Mouse (Mus musculus): Measurements from ENCODE around the gene Ankrd55.

The Ankrd55 gene

DNA sequence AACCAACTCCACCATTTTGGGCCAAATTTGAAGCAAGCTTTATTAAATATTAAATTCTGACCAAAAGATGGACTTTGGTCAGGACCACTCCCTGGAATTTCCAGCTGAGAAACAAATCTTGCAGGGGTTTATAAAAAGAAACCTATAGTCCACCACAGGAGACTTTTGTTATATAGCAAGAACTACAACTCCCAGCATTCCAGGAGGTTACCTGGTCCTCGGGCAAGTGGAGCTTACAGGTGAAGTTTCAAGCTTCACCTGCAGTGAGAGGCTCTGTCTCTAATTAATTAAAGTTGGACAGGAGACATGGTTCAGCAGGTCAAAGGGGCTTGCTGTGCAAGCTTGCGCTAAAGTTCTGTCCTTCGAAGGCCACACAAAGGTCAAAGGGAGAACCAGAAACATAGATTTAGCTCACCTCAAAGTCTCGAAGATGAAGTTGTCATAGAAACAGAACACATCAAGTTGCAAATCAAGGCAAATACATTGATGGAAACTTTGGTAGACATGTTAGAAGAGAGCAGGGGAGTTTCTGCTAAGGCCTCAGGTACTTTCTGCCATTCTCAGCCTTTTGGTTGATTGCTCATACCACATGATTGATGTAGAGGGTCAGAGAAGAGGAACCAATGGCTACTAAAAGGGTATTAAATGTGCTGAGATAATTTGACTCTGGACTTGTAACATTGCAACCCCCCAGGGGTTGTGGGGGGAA is 78.2 kb downstream of the Ankrd55 start:
- no peak for ATAC-seq (ENCODE audit: insufficient number of reproducible peaks, low FRiP score, low TSS enrichment)

DNA sequence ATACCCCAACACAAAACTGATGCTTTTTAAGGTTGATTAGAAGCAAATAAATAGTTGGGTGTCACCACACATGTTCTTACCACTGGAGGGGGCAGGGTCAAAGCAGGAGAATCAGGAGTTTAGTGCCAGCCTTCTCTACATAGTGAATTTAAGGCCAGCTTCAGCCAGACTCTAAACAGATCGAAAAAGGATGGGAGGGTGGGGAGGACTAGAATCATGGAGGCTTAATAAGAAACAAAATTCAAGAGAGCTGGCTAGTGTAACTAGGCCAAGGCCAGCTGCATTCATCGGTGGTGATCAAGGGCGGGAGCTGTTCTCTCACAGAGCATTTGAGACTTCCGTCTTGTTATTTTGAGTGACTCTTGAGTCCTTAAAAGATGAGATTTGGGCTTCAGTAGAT is 83.5 kb downstream of the Ankrd55 start:
- no peak for ATAC-seq (ENCODE audit: insufficient number of reproducible peaks, low FRiP score, low TSS enrichment)

DNA sequence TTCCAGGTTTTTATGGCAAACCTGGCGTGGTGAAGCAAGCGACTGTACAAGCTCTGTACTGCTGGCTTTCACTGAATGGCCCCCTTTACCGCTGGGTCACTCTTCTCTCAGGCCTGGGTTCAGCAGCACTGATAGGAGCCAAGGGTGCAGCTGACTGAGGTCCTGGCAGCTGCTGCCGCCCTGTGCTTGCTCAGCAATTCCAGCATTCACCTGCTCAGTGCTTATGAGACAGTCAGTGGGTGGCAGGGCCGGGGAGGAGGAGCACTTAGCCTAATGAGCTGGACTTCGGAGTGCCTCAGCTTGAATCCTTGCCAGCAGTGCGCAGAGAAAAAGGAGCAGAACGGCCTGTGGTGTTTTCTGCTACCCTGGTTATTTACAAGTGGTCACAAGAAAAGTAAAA is 87.5 kb downstream of the Ankrd55 start:
- peak; percentile 33; the same call in 1 of the 2 replicates for ATAC-seq (ENCODE audit: insufficient number of reproducible peaks, low FRiP score, low TSS enrichment)

DNA sequence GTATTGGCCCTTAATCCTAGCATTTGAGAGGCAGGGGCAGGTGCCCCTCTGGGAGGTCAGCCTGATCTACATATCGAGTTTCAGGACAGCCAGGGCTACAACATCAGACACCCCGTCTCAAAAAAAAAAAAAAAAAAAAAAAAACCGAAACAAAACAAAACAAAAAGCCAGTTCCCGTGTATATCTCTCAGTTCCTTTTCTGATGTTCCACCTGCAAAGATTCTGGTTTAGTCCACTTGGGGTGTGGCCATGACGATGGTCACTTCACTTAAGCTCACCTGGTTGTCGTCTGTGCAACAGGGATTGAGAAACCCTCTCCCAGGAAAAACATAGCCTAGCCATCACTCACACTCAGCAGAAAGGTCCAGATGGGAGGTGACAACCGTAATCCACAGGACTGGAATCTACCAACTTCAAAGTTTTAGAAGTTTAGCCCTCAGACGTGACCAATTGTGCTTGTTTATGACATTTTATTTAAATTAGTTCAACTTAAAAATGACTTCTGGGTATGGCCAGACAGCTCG is 90.6 kb downstream of the Ankrd55 start:
- ATAC-seq (ENCODE audit: insufficient number of reproducible peaks, low FRiP score, low TSS enrichment) = no peak

DNA sequence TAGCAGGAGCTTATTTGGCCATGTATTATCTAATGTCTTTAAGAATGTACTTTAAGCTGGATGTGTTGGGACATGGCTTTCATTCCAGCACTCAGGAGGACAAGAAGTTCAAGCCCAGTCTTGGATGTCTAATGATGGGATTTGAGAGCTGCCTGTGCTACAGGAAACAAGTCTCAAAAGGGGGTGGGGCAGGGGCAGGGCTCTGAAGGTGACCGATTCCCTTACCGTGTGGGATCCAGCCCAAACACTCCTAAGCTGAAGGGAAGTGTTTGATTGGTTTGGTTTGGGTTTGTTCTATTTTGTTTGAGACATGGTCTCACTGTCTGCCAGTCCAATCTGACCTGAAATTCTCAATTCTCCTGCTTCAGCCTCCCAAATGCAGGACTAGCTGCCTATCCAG is 93.2 kb downstream of the Ankrd55 start:
- ATAC-seq (ENCODE audit: insufficient number of reproducible peaks, low FRiP score, low TSS enrichment) = no peak

DNA sequence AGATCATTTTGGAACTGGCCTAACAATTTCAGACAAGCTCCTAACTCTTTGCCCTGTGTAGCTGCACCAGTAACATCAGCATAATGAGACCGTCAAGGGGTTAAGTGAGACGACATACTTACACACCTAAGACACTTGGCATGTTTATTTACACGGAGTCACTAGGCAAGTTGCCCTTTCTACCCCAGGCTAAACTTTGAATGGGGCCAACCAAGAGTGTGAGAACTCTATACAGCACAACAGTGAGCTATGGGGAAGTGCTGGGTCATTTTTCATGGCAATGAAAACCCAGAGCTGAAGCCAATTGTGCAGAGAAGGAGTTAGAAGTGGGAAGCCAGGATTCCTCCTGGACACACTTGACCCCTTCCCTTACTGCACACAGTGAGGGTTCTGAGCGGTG is 94.2 kb downstream of the Ankrd55 start:
- no peak for ATAC-seq (ENCODE audit: insufficient number of reproducible peaks, low FRiP score, low TSS enrichment)

DNA sequence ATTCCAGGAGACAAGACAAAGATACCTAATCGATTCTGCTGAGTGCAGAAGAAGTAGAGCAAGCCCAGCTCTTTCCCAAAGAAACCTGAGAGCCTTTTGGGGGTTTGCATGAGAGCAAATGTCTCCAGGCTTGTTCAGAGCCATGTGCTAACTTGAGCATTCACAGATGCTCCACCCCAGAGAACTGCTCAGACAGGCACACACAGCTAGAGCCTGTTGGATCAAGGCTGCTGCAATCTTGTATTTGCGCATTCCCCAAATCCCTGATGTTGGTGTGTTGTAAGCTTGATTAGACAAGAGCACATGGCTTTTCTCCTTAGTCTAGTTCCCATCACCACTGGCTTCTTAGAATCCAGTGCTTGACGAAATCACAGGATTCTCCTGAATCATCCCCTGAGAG is 94.7 kb downstream of the Ankrd55 start:
- ATAC-seq (ENCODE audit: insufficient number of reproducible peaks, low FRiP score, low TSS enrichment) = no peak

DNA sequence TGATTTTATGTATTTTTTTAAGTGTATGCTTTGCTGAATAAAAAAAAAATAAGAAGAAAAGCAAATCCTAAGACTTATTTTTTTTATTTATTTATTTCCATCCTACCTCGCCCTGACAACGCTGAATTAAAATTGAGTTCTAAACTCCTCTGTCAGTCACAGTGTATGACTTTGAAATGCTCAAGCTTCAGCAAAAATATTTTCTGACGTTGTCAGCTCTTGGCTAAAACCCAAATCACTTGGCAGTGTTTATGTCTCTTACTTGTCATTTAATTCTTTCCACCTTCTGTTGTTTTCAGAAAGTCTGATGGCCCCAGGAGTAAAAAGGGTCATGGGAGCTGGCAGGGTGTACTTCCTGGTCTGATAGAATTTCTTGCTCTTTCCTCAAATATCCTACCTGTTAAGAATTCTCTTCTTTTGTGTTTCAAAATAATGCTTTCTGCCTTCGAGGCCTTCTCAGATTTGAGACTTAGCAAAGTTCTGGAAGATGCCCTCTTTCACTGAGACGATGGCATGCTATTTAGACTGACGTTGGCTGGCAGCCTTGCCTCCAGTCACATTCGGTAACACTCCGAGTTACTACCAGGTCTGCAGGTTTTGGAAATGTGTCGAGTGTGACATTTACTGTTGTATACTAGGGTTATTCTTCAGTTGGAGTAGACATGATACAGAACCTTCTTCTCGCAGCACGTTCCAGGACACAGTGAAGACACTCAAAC is 95.8 kb downstream of the Ankrd55 start:
- ATAC-seq (ENCODE audit: insufficient number of reproducible peaks, low FRiP score, low TSS enrichment) = no peak

DNA sequence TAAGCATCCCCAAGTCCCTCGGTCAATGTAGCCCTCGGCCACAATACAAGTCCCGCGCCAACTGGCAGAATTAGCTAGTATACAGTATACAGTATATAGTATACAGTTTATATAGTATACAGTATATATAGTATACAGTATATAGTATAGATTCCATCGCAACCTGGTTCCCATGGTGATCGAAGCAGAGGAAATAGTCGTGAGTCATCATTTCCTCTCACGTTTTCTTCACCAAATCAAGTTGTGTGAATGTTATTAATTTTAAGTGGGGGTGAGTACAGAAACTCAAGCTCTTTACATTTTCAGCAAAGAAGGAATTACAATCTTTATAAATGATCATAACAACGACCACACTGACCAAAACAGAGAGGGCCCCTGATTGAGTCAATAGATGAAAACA is 96.8 kb downstream of the Ankrd55 start:
- no peak for ATAC-seq (ENCODE audit: insufficient number of reproducible peaks, low FRiP score, low TSS enrichment)

DNA sequence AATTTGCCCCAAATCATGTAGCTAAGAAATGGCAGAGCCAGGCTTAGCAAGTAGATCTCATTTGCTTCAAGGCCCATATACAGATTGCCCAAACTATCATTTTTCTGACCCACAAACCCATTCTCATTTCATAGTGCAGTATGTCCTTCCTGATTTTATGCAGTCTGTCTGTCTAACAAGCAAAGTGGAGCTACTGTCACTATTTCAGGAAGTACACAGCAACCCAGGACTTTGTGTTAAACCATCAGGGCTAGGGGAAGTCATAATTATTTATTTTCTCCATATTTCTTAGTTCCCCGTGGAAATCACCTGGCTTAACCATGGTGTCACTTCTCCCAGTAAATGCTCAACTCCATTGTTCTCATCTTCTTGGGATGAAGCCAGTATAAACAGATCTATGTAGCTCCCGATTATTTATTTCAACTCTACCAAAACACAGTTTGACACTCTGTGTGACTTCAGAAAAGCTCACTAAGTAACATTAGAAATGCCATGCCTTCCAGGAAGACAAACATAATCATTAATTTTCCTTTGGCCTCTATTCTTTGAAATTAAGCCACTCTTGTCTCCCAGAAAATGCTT is 98.3 kb downstream of the Ankrd55 start:
- no peak for ATAC-seq (ENCODE audit: insufficient number of reproducible peaks, low FRiP score, low TSS enrichment)

DNA sequence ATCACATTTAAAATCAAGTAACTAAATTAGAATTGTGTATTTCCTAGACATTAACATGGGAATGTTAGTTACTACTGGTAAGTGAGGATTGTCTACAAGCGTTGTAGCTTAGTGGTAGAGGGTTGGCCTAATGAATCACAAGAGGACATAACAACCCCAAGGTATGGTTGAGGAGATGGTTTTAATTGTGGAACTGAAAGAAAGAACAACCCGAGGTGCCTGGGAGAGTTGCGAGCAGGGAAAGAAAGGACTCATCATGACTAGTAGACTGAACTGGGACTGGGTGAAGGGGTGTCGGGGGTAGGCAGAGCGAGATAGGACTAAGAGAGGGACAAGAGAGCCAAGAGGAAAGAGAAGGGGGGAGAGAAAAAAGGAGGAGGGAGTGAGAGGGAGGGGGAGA is 99.0 kb downstream of the Ankrd55 start:
- no peak for ATAC-seq (ENCODE audit: insufficient number of reproducible peaks, low FRiP score, low TSS enrichment)

DNA sequence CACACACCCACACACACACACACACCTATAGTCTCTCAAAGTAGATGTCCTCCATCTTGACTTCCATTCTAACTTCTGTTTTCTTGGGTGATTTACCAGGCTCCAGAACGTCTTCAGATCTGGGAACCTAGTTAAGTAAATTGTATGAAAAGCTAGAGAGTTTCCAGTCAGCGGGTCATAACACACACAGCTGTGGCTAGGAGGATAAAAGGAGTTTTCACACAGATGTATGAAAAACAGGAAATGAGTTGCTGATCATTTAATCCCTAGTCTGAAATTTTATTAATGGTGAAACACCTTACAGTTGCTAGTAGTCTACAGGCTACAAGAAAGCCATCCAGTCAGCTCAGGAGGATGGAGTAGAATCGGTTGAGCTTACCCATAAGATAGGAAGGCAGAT is 99.9 kb downstream of the Ankrd55 start:
- no peak for ATAC-seq (ENCODE audit: insufficient number of reproducible peaks, low FRiP score, low TSS enrichment)

DNA sequence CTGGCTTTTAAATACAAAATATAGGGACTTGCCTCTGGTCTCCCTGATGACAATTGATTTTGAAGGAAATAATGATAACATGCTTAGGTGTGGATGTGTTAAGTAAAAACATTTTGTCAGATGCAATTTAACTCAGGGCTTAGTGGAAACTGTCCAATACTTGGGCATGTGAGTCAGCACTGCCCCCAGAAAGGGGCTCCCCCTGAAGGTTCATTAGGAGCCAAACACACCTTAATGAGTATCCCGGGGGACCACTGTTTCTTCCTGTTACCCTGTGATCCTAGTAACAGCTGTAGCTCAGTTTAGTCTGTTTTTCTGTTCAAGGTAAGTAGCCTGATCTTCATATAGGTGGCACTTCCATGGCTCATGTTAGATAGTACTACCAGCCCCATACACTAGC is 102.0 kb downstream of the Ankrd55 start:
- ATAC-seq (ENCODE audit: insufficient number of reproducible peaks, low FRiP score, low TSS enrichment) = no peak

DNA sequence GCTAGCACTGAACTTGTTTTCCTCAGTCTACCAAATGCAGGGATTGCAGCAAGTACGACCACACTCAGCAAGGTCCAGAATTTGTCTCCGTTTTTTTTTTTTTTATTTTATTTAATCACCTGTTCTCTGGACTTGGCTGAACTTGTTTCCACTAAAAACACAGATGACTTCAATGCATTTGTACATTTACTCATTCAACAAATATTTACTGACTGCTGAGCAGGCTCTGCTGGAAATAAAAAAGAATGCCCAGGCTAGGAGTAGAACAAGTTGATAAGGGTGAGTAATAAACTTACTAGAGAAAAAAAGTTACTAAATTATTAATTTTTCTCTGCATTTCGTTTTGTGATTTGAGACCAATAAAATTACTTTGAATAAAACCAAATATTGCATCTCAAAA is 103.1 kb downstream of the Ankrd55 start:
- ATAC-seq (ENCODE audit: insufficient number of reproducible peaks, low FRiP score, low TSS enrichment) = no peak

DNA sequence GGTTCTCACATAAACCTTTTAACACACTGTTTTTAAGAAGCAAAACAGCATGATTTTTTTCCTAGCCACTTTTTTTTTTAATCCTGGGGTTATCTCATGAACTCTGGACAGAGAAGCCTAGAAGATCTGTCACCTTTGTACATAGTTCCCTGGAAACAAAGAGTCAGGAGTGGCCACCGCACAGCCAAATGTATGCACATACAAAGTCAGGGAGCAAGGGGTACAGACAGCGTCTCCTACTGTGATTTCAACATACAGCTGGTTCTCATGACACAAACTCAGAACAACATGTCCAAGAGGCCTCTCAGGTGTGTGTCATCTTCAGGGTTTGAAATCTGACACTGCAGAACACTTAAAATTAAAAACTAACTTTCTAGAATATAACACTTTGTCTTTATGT is 105.1 kb downstream of the Ankrd55 start:
- ATAC-seq (ENCODE audit: insufficient number of reproducible peaks, low FRiP score, low TSS enrichment) = no peak

DNA sequence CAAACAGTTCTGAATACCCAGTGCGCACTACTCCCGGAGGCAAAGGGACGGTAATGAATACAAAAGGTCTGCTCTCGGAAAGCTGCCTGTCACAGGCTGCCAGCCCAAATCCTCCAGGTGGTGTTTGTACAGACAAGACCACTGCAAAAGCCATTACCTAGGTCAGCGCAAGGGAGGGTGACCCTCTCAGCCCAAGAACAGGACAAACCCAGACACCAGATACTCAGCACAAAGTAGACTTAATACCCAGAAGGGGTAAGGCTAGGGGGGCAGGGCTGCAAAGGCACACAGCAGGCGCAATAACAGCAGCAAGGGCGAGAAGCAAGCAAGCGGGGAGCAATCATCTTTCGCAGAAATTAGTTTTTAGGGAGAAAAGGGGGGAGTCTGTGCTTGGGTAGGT is 106.0 kb downstream of the Ankrd55 start:
- no peak for ATAC-seq (ENCODE audit: insufficient number of reproducible peaks, low FRiP score, low TSS enrichment)

DNA sequence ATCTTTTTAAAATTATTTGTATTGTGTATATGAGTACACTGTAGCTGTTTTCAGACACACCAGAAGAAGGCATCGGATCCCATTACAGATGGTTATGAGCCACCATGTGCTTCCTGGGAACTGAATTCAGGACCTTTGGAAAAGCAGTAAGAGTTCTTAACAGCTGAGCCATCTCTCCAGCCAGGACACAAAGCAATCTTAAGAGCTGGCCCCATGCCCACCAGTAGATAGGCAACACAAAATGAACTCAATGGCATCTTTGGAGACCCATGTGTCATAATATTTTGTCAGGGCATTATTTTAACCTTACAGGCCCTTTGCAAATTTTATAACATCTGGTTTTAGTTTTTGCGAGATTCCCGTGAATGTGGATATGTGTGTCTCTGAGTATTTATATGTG is 116.5 kb downstream of the Ankrd55 start:
- ATAC-seq (ENCODE audit: insufficient number of reproducible peaks, low FRiP score, low TSS enrichment) = no peak

DNA sequence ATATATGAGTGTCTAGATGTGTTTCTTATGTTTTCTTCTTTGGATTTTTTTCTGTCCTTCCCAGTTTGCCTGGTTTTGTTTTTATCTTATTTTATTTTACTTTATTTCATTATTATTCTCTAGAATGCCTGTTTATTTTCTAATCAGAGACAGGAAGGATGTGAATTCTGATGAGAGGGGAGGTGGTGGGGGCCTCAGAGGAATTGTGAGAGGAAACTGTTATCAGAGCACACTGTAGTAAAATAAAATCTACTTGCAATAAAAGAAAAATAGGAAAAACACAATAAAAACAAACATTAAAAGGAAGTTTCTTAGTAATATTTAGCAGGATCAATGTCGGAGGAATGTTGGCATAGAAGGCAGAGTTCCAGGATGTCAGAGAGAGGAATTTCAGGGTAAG is 116.9 kb downstream of the Ankrd55 start:
- ATAC-seq (ENCODE audit: insufficient number of reproducible peaks, low FRiP score, low TSS enrichment) = no peak

DNA sequence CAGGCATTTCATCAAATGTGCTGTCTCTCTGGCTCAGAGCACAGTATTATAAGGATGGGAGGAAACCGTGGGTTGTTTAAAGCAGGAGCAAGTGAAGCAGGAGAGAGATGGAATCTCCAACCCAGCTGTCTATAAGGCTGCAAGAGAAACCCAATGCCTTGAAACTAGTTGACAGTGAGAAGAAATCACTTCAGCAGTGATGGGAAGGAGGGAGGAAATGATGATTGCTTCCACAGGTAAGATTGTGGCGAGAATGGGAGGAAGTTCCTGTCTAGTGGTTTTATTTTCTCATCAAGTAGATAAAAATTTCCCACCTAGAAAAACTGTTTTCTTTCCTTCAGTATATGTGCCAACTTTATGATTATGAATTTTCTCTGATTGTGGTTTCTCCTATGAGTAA is 118.4 kb downstream of the Ankrd55 start:
- no peak for ATAC-seq (ENCODE audit: insufficient number of reproducible peaks, low FRiP score, low TSS enrichment)

DNA sequence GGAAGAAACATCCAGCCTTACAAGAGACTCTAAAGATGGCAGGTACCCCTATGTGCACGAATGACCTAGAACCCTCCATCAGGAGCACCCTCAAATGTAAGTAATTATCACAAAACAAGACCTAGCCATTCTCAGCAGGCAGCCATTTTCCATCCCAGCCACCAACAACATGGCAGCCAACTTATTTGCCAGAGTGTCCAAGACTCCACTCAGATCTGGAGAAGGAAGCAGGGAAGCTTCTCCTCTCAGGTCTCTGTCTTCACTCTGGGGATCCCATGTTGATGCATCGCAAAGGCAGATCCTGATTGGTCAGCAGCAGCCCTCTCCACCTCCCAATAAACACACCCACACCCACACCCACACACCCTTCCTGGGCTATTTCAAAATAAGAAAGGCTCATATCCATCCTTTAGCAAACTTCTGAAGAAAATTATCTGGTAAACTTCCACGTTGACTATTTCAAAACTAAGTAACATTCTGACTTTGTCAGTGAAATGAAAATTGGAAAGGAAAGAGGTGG is 119.0 kb downstream of the Ankrd55 start:
- no peak for ATAC-seq (ENCODE audit: insufficient number of reproducible peaks, low FRiP score, low TSS enrichment)

DNA sequence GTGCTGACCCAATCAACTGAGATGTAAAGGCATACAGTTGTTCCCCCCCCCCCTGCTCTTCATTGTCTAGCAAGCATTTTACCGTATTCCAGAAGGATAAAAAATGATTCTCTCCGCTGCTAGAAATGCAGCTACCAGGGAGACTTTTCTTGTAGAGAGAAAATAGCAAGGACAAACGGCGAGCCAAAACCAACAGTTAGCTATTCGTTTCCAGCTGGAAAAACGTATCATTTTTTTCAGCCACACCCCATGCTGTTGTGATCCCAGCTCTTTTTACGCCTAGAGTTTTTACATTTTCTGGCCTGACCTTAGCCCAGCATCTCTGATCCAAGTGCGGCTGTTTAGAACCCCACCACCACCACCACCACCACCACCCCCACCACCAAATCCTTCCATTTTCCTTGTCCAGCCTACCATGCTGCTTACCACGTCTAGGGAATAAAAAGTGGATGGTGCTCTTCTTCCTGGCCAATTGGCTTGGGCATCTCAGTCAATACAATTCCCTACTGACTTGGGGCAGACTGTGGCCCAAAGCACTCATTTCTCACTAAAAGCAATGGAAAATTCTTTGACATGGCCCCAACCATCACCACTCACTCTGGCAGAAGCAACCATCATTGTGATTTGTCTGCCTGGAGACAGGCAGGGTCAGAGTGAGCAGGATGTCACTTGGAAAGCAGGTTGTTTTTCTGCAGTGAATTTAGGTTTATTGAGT is 119.7 kb downstream of the Ankrd55 start:
- no peak for ATAC-seq (ENCODE audit: insufficient number of reproducible peaks, low FRiP score, low TSS enrichment)

Data from cerebellum, adult (tissue).